Mouse (Mus musculus) gastrocnemius, adult 2 months (tissue): ENCODE data around the gene Prkar2a. TPM values are rescaled to one million over a fixed set of nuclear protein-coding genes. Genes with fewer than 3 reads are reported as not detected.

Experiments used
- DNase-seq: peaks from one replicate; pipeline ENCODE4 v3.0.0; 2022
- H3K27ac ChIP-seq: fragments of 200-600 bp; 2 replicates; pipeline ENCODE4 v1.8.1; 2022; ENCODE audit warnings: mild to moderate bottlenecking
- H3K4me3 ChIP-seq: fragments of 200-600 bp; 2 replicates; pipeline ENCODE4 v1.8.1; 2022; ENCODE audit warnings: mild to moderate bottlenecking, moderate library complexity
- CTCF ChIP-seq: fragments of 200-600 bp; IDR thresholded peaks from 2 replicates; pipeline ENCODE4 v1.8.1; 2022; ENCODE audit warnings: antibody characterized with exemption, mild to moderate bottlenecking, moderate library complexity
- intact Hi-C: fragments of 180-260 bp; cut with DNase I; formaldehyde crosslinking; loops from one replicate; pipeline ENCODE4 v1.15.1; 2025
- total RNA-seq, 2 experiments: library from RNA; stranded (reverse); gene quantifications; 2 replicates each; pipeline ENCODE4 v1.2.3; 2021

The Prkar2a gene
- total RNA-seq, 2 experiments from 2014 or later = 164 to 181 TPM

- H3K27ac ChIP-seq = no peak overlapping the region
- intact Hi-C loops = no loop called here
- TF ChIP-seq CTCF = no peak
- no peak for DNase-seq
- H3K4me3 ChIP-seq = no peak overlapping the region
Observed at GRCm38 (mm10) chr9:108764971-108765370, 75.9 kb downstream of the Prkar2a start.

- TF ChIP-seq CTCF = no peak
- Histone ChIP-seq H3K27ac (no peak overlapping the region), H3K4me3 (no peak overlapping the region)
- intact Hi-C loops = no loop called here
- no peak for DNase-seq
Observed at GRCm38 (mm10) chr9:108776614-108777013, 87.5 kb downstream of the Prkar2a start.

DNA sequence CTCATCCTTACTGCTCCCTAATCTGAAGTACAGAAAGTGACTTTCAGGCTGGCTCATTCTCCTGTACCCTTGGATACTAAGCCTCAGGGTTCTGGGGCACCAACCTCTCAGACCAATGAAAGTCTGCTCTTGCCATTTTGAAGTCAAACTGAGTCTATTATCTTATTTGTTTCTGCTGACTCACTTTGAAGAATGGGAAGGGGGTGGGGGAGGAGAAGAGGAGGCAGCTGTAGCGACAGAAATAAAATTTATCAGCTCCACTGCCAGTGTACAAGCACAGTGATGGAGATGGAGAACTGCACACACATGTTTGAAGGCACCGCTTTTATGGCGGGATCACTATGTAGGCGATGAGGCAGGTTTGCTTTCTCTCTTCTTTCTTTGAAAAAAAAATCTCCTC lies 88.2 kb downstream of the Prkar2a start:
- intact Hi-C loops = no loop called here
- H3K27ac ChIP-seq = no peak overlapping the region
- no peak for DNase-seq
- TF ChIP-seq CTCF = no peak
- H3K4me3 ChIP-seq = no peak overlapping the region

DNA sequence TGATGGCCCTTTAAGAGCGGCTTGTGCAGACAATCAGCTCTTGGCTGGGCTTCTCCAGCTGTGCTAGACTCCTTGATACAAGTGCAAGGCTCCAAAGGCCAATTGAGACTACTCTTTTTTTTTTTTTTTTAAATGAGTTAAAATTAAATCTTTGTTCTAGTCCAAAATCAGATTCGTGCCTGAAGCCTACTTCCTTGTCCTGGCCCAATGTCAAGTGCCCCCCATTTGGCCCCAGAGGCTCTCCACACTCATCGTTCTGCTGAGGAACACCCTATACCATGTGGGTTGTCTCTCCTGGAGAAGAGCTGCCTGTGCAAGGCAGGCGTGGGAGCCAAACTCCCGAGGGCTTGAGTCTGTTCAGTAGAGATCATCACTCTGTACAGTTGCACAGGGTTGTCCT lies 91.8 kb downstream of the Prkar2a start:
- DNase-seq = no peak
- intact Hi-C loops = no loop called here
- no peak for TF ChIP-seq CTCF

GRCm38 (mm10) chr9:108781891-108782290 lies 92.8 kb downstream of the Prkar2a start:
- no peak overlapping the region for H3K4me3 ChIP-seq
- intact Hi-C loops = no loop called here
- H3K27ac ChIP-seq = no peak overlapping the region
- no peak for TF ChIP-seq CTCF
- no peak for DNase-seq

More for the DNA sequence above, 91.8 kb downstream of the Prkar2a start:
- H3K27ac ChIP-seq = no peak overlapping the region
- no peak overlapping the region for H3K4me3 ChIP-seq

DNA sequence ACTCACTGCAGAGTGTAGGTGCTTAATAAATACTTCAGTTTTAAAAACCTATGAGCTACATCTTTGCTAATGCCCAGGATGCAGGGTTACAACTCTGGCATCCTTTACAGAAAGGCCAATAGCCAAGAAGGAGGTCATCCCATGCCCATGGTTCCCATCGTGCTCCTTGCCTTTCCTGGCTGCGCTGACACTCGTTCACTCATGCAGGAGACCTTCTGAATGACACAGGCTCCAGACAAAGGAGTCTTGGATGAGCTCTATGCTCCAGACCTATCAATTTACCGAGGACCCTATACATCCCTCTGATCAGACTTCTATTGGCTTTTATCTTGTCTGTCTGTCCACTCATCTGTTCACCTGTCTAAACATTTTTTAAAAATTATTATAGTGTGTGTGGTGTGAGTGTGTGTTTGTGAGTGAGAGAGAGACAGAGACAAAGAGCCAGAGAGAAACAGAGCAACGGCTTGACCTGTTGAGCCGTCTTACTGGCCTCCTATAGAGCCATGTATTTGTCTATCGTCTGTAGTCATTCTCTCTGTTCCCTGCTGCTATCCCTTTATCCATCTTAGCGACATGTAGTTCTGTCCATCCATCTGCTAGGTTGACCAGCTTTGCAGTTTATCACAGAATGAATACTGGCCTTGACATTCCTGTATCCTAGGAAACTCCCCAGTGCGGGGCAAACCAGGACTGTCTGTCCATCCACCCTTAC lies 93.9 kb downstream of the Prkar2a start:
- intact Hi-C loops = no loop called here
- Histone ChIP-seq H3K27ac (peak overlapping the region; percentile 94), H3K4me3 (peak overlapping the region; percentile 88)
- TF ChIP-seq CTCF = no peak
- no peak for DNase-seq

- intact Hi-C loops = no loop called here
- Histone ChIP-seq H3K4me3 (peak within 1 kb of the TSS; percentile 88), H3K27ac (peak within 1 kb of the TSS; percentile 94)
- TF ChIP-seq CTCF = no peak
- peak; percentile 97 for DNase-seq
Observed at GRCm38 (mm10) chr9:108783548-108784463, 94.7 kb downstream of the Prkar2a start, which contains the start of gene Ip6k2. Ip6k2 (plus strand) TSS chr9:108783796.

GRCm38 (mm10) chr9:108785416-108785815 lies 96.3 kb downstream of the Prkar2a start:
- intact Hi-C loops = no loop called here
- no peak for DNase-seq
- Histone ChIP-seq H3K27ac (peak overlapping the region; percentile 35; the same call in 1 of the 2 replicates), H3K4me3 (peak overlapping the region; percentile 88)
- TF ChIP-seq CTCF = no peak

DNA sequence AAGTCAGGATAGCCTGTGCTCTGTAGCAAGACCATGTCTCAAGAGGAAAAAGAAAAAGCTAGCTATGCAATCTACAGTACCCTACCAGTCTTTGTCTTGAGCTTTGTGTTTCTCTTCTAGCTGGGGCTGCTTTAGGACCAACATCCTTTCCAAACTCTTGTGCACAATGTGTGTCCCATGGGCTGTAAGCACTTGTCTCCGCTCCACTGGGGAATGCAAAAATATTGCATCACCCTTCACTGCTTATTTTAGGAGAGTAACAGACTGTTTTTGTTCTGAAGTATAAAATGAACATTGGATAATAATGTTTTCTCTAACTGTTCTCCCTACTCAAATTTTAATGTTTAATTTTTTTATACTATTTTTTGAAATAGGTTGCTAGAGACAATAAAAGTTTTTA lies 97.4 kb downstream of the Prkar2a start:
- Histone ChIP-seq H3K27ac (peak overlapping the region; percentile 59; the same call in 1 of the 2 replicates), H3K4me3 (0 out of 2 replicates have a peak overlapping the region, but pooled peaks have one; percentile 13)
- TF ChIP-seq CTCF = no peak
- intact Hi-C loops = no loop called here
- DNase-seq = no peak

DNA sequence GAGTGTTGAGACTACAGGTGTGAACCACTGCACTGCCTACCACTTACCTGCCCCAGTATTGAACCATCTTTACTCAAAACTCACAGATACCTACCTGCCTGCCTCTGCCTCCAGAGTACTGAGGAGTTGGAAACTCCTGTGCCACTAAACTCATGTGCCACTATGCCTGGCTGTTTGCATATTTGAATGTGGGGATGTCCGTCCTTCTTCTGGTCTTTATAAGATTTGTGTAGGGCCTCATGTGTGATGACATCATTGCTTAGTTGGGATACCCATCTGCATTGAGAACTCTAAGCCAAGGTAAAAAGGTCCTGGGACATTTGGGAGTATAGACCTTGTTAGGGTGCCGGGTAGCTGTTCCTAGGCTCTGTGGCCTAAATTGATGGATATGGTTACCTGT lies 98.0 kb downstream of the Prkar2a start:
- TF ChIP-seq CTCF = no peak
- intact Hi-C loops = no loop called here
- no peak overlapping the region for H3K4me3 ChIP-seq
- DNase-seq = no peak
- H3K27ac ChIP-seq = peak overlapping the region; percentile 59

- no peak overlapping the region for H3K4me3 ChIP-seq
- no peak for TF ChIP-seq CTCF
- no peak for DNase-seq
- intact Hi-C loops = no loop called here
- H3K27ac ChIP-seq = no peak overlapping the region
Observed at GRCm38 (mm10) chr9:108788713-108789112, 99.6 kb downstream of the Prkar2a start.

DNA sequence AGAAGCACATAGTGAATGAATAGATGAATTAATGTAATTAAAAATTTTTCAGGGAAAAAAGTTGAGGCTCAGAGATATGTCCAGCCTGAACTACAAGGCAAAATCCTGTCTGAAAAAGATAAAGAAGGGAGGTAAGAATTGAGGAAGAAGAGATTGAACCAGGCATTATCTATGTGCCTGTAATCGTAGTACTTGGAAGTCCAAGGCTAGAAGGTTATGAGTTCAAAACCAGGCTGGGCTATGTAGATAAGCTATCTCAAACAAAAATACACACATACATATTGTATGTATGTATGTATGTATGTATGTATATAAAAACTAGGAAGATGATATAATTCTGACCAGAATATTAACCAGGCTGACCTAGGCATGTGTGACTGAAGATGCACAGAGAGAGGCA lies 103.2 kb downstream of the Prkar2a start:
- DNase-seq = no peak
- Histone ChIP-seq H3K27ac (no peak overlapping the region), H3K4me3 (no peak overlapping the region)
- no peak for TF ChIP-seq CTCF
- intact Hi-C loops = no loop called here

- H3K27ac ChIP-seq = peak overlapping the region; percentile 12; the same call in 1 of the 2 replicates
- no peak for TF ChIP-seq CTCF
- no peak for DNase-seq
- intact Hi-C loops = no loop called here
- no peak overlapping the region for H3K4me3 ChIP-seq
Observed at GRCm38 (mm10) chr9:108792730-108793129, 103.6 kb downstream of the Prkar2a start.
